Mouse (Mus musculus) right cerebral cortex, adult 18-20 months (tissue): ENCODE results near the gene Trim3.

Source experiments
- DNase-seq: peaks from one replicate; pipeline ENCODE4 v3.0.0; 2022; ENCODE audit warnings: mixed read lengths

Gene Trim3

DNA sequence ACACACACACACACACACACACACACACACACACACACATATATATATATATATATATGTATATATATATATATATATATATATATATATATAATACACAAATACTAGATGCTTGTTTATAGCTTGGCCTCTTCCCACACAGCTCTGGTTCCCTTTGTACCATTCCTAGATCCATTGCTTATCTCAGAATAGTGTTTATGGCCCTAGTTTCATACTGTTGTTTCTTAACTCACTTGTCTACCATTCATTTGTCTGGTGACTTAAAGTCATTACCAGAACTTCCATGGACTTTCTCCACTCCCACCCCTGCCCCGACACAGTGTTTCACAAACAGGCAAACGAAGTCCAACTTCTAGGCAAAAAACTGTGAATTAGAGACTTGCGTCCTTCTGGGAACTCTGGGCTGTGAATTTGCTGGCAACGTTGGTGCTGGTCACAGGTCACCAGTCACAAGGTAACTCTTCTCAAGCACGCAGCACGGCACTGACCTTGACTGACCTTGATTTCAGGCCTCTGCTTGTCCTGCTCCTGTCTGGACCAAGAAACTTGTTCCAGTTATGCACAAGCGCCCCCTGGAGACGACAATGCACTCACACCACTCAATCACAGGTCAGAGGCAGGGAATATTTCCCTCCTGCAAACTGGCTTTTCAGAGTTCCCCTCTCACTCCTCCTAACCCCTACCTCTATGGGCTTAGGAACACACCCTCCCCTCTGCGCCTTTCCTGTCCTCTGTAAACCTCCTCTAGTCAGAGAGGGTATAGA is 30.3 kb downstream of the Trim3 start:
- peak; percentile 57 for DNase-seq

DNA sequence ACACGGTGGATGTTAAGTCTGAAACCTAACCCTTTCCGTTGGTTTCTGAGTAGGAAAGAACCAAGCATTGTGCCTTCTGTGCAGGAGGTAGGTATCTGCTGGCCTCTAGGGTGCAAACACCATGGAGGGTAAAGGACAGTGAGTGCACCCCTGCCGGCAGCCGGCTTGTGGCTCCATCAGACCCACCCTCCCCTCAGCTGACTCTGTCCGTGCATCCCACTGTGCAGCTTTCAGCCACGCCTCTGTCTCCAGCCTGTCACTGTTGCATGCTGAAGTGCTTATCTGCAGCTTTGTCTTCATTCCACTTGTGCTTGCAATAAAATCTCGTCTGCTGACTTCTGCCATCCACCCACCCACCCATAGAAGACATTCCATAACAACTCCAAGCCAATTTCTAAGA is 43.3 kb downstream of the Trim3 start:
- no peak for DNase-seq

- no peak for DNase-seq
Observed at GRCm38 (mm10) chr7:105588325-105588912, 45.0 kb downstream of the Trim3 start.

- DNase-seq: no peak
Observed at GRCm38 (mm10) chr7:105581959-105582358, 51.4 kb downstream of the Trim3 start.

DNA sequence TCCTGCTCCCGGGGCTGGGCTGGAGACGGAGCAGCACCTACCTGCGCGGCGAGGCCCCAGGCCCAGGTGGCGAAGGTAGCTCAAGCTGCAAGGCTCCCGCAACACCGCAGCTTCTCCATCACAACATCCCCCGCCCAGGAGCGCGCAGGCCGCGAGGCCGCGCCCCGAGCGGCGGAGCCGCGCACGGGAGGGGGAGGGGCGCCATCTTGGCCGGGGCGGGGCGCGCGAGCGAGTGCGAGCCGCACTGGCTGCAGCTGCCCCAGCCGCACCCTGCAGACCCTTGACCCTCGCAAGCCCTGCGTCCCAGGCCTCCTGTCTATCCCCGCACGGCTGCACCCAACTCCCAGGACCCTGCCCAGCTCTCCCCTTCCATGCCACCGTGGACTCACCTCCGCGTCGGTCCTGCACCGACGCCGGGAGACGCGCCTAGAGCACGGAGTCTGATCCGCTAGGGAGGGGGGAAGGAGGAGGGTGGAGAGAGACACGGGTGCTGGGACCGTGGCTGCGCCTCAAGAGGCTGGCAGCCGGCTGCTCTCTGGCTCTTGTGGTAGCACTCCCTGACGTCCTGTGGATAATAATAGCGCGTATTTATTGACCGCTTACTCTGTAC is 52.2 kb downstream of the Trim3 start, which contains the start of gene Apbb1:
TSS of gene Apbb1 (minus strand) at position 560 of the 610 bp plus-strand sequence.
- peak; percentile 88 for DNase-seq

DNA sequence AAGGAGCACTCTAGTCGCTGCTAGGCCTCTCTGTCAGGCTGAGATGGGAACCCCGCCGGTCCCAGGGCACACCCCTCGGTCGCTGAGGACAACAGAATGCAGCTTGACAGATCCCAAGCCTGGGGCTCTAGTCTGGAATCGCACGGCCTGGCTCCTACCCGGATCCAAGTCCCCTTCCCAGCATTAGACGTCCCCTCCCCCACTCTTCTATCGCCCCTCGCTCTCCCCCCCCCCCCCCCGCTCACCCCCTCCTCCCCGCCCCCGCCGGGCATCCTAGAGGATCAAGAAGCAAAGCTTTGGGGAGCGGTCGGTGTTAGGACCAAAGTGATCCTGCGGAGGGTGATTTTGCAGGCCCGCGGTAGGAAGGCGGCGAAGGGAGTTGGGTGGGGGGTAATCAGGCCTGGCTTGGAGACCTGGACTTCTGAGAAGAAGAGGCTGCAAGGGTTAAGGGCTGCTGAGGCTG is 52.7 kb downstream of the Trim3 start:
- DNase-seq: no peak

GRCm38 (mm10) chr7:105578481-105578880 is 54.9 kb downstream of the Trim3 start:
- DNase-seq: no peak

DNA sequence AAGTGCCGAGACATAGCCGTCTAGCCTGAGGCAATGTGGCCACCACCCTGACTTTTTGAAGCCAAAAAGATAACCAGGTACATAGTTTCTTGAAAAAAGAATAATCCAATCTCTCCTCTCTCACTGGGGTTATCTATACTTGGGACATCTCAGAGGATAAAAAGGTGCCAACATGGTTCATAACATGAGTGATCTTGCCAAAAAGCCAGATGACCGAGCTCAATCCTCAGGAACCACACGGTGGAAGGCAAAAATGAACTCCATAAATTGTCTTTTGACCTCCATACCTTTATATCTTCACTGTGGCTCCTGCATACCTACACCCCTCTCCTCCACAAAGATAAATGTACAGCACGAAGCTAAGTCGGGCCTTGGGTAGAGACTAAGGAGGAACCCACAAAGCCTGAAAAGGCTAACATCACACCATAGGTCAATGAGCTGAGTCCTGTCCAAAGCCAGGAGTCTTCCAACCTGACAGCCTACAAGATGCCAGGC is 55.9 kb downstream of the Trim3 start:
- DNase-seq: no peak

DNA sequence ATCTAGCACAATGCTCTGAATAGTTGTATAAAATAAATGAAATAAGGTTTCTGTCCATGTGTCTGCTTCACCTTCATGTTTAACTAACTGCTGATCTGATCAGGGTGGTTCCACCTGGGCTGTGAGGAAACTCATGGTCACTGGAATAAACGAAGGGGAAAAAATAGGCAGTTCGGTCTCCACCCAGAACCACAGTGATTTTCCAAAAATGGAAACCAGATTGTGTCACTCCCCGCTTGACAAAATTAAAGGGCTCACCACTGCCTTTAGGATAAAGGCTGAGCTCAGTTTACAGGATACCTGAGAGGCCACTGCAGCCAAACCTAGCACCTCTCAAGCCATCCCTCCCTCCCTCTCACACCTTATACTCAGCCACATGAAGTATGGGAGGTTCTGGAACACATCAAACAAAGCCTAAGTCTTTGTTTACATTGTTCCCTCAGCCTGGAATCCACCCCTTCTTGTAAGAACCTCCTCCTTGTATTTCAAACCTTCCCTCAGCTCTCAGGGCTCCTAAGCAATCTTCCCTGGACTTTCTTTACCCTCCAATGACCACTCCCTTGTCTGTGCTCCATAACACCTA is 57.1 kb downstream of the Trim3 start:
- DNase-seq: no peak

DNA sequence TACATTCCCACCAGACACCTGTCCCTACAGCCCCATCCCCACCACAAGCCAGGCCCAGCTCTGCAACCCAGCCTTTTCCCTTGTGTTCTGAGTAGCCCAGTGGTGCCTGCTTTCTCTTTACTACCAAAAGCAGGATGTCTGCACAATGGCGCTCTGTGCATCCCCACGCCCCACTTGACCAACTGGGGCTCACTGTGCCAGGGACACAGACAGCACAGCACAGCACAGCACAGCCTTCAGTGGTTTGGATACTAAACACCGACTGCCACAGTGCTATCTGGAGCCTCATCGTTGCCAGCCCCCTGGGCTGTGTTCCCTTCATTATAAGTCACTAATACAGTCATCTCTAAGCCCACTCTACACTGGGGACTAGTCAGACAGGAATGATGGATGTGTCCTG is 58.8 kb downstream of the Trim3 start:
- DNase-seq: no peak

GRCm38 (mm10) chr7:105572949-105573348 is 60.4 kb downstream of the Trim3 start:
- no peak for DNase-seq

GRCm38 (mm10) chr7:105570756-105571155 is 62.6 kb downstream of the Trim3 start:
- DNase-seq: no peak

DNA sequence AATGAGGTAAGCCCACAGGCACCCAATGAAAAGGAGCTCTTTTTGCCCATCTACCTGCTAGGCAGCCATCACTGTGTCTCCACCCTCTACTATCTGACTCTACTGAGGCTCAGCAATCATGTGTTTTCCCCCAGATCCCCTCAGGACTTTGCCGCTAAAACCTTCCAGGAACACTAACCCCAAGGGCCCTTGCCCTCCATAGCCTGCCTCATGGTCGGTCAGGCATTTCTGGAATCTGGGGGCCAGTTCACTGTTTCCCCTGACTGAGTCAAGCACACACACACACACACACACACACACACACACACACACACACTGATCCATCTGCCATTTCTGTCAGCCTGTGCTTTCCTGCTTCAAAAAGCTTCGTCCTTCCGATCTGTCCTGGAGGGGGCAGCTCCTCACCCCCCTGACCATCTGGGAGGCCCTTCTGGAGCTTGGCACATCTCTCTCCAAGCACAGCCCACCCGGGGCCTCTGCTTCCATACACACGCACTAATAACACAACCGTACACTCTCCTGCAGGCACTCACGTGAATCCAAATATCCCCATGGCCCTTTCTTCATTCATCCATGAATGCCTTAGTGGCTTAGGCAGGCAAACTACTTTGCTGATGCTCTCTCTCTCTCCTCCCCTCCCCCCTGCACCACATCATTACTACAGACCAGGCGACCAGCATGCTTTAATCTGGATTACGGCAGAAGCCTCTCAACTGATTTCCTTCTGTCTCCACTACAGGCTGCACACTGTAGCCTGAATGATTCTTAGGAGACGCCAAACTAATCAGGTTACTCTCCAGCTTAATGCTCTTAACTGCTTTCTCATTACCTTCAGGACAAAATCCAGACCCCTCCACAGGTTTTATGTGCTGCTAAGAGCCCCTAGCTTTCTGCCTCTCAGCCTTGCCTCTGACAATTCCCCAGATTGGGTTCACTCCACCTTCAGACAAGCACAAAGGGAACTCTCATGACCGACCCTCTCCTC is 63.6 kb downstream of the Trim3 start:
- no peak for DNase-seq

DNA sequence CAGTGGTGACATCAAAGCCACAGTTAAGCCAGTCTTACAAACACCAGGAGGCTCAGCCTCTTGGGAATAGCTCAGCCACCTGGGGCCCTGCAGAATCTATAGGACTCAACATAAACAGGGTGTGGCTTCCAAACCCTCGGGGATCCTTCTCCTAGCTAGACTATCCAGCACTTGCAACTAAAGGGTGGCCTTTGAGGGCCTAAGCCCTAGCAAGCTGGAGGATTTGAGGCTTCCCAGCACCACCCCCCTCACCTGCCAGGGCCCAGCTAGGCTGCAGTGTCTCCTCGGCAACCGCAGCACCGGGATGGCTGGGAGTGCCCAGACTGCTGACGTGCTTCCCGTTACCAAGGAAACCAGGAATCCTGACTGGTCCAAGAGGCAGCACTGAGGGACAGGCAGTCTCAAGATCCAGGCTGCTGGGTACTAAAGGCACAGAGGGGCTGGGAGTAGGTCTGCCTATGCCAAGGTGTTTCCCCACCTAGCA is 64.3 kb downstream of the Trim3 start:
- peak; percentile 93 for DNase-seq

DNA sequence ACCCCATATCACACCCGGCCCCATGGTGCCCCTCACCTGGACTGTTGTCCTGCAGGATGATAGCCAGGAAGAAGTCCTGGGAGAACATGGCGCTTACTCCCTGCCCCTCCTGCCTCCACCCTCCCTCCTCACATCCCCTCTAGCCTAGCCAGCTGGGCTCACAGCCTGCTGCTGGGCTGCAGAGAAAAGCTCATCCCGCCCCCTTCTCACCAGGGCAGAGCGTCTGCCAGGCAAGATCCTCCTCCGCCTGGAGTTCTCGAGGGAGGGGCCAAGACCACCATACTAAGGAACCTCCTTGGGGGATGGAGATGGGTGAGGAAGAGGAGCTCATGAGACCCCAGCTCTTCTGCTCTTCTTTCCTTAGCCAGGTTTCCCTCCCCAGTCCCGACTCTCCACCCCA is 64.8 kb downstream of the Trim3 start:
- DNase-seq: peak; percentile 87

DNA sequence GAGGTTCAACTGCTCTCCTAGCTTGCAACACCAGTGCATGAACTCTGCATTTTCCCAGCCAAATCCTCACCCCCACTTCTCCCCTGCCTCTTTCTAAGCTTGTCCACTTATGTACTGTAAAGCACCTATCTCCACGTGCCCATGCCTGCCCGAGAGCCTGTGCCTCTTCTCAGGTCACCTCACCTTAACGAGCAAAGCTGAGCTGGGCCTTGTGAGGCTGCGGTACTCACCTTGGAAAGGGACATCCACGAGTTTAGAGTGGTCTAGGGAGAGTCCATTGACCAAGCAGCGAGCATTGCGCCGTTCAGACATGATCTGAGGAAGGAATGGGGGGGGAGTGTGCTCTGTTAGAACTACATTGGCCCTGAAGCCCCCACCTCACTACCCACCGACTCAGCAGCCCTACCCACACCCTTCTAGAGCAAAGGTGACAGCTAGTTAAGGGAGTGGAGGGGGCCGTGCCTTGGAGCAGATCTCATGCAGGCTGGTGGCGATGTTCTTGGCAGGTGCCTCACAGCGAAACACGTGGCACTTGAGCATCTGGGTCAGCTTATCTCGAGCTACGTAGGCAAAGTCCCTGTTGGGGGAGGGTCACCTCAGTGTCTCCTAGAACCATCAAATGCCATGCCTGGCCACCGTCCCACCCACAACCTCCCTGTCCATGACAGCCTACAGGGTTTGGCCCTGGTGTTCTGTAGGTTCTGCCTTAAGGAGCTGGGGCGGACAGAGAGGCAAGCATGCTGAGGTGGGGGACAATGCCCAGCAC is 68.1 kb downstream of the Trim3 start:
- DNase-seq: no peak

DNA sequence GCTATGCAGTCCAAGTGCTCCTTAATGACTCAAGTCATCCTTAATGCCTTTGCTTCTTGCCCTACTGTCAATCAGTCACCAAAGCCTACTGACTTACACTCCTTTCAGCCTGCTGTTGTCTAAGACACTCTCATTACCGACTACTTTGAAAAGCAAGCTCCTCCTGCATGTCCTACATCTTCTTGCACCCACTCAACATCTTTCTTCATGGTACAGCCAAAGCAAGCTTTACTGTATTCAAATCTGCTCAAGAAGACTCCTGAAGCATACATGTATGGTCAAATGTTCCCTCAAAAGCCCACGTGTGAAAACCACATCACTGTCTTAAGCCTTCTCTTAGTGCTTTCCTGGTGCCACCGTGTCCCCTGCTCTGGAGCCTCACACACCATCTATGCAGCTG is 70.0 kb downstream of the Trim3 start:
- DNase-seq: no peak

- no peak for DNase-seq
Observed at GRCm38 (mm10) chr7:105562317-105562716, 71.1 kb downstream of the Trim3 start.

GRCm38 (mm10) chr7:105559016-105559415 is 74.4 kb downstream of the Trim3 start:
- DNase-seq: peak; percentile 85

- no peak for DNase-seq
Observed at GRCm38 (mm10) chr7:105557671-105558070, 75.7 kb downstream of the Trim3 start.

- no peak for DNase-seq
Observed at GRCm38 (mm10) chr7:105556406-105556805, 77.0 kb downstream of the Trim3 start.
